ENCODE assay signal across 22 mouse cellular contexts in genomic region chr1:158383210-158383609, GRCm38 (mm10). TPM values are rescaled to one million over a fixed set of nuclear protein-coding genes. Genes with fewer than 3 reads are reported as not detected.
DNase-seq lines count a peak whose midpoint lies in the region; ATAC-seq and TF ChIP-seq lines count a peak whose summit lies in the region.
"Had no signal": no experiment of that assay in that cellular context is flagged by ENCODE, and none has a peak within 500 bp of the region (broad histone marks: within the 10 kb centered on the region; RNA-seq: fewer than 3 reads in every experiment).

No protein-coding gene starts in this region.

- DNase-seq in midbrain, embryonic 11.5 days (ENCODE audit: low spot score, missing footprints) = peak; percentile 68
- DNase-seq in midbrain, embryonic 10.5 days (ENCODE audit: low spot score) = no peak
- peak; percentile 61 for DNase-seq in embryonic facial prominence, embryonic 11.5 days (ENCODE audit: low spot score)
- DNase-seq in lung, adult 2 months = no peak
- DNase-seq in layer of hippocampus, adult 18-20 months (ENCODE audit: low spot score in 2 of 2) = no peak
- DNase-seq: adrenal gland, adult 2 months; adrenal gland, postnatal 10 days; adrenal gland, postnatal 25 days; cerebellum, adult 11 months; cerebellum, adult 18-20 months; cerebellum, adult 8-10 months; cerebellum, adult 9-11 months; cerebellum, postnatal 14 days; cerebellum, postnatal 36 days; embryo, embryonic 11 days; forebrain, postnatal 0 days had no signal

- peaks cover 9% of the 10 kb centered on the region for H3K4me1 ChIP-seq in midbrain, embryonic 11.5 days (ENCODE audit: control insufficient read depth, insufficient read depth, low read length)
- peaks cover 16% of the 10 kb centered on the region for H3K4me1 ChIP-seq in midbrain, embryonic 10.5 days
- H3K4me1 ChIP-seq in embryonic facial prominence, embryonic 11.5 days (ENCODE audit: control insufficient read depth, insufficient read depth, low read length) = no peaks in the 10 kb centered on the region
- H3K4me1 ChIP-seq in lung, adult 2 months (ENCODE audit: control insufficient read depth, insufficient read depth, low read length) = no peaks in the 10 kb centered on the region
- H3K4me1 ChIP-seq: embryonic facial prominence, embryonic 13.5 days had no signal

- H3K4me3 ChIP-seq in midbrain, embryonic 11.5 days (ENCODE audit: low read depth, low read length) = no peak overlapping the region
- H3K4me3 ChIP-seq in midbrain, embryonic 10.5 days = no peak overlapping the region
- no peak overlapping the region for H3K4me3 ChIP-seq in embryonic facial prominence, embryonic 11.5 days (ENCODE audit: low read depth, low read length)
- no peak overlapping the region for H3K4me3 ChIP-seq in lung, adult 2 months (replicated peaks; ENCODE audit: extremely low read depth, low read depth, low read length)
- H3K4me3 ChIP-seq: embryonic facial prominence, embryonic 13.5 days; forebrain, embryonic 13.5 days; forebrain, embryonic 15.5 days had no signal

- H3K4me2 ChIP-seq in midbrain, embryonic 11.5 days = no peak overlapping the region
- no peak overlapping the region for H3K4me2 ChIP-seq in embryonic facial prominence, embryonic 11.5 days (ENCODE audit: low read depth, low read length)
- H3K4me2 ChIP-seq: embryonic facial prominence, embryonic 13.5 days; forebrain, embryonic 13.5 days; forebrain, embryonic 15.5 days had no signal

- no peak overlapping the region for H3K9ac ChIP-seq in midbrain, embryonic 11.5 days (ENCODE audit: low read length)
- H3K9ac ChIP-seq in embryonic facial prominence, embryonic 11.5 days (replicated peaks; ENCODE audit: low read length) = no peak overlapping the region
- H3K9ac ChIP-seq: embryonic facial prominence, embryonic 13.5 days; forebrain, embryonic 13.5 days; forebrain, embryonic 15.5 days; forebrain, postnatal 0 days had no signal

- H3K27me3 ChIP-seq in midbrain, embryonic 11.5 days (ENCODE audit: control insufficient read depth, insufficient read depth, low read length) = no peaks in the 10 kb centered on the region
- no peaks in the 10 kb centered on the region for H3K27me3 ChIP-seq in midbrain, embryonic 10.5 days (ENCODE audit: low read depth, poor library complexity, severe bottlenecking)
- H3K27me3 ChIP-seq in embryonic facial prominence, embryonic 11.5 days (ENCODE audit: control insufficient read depth, insufficient read depth, low read length) = no peaks in the 10 kb centered on the region
- H3K27me3 ChIP-seq: embryonic facial prominence, embryonic 13.5 days; forebrain, embryonic 13.5 days; forebrain, embryonic 15.5 days had no signal

- H3K27ac ChIP-seq in midbrain, embryonic 11.5 days (ENCODE audit: low read depth, low read length) = no peak overlapping the region
- no peak overlapping the region for H3K27ac ChIP-seq in midbrain, embryonic 10.5 days (replicated peaks)
- no peak overlapping the region for H3K27ac ChIP-seq in embryonic facial prominence, embryonic 11.5 days (replicated peaks; ENCODE audit: low read depth, low read length)
- H3K27ac ChIP-seq: embryonic facial prominence, embryonic 13.5 days; forebrain, embryonic 13.5 days; forebrain, embryonic 15.5 days had no signal

- H3K36me3 ChIP-seq in midbrain, embryonic 11.5 days (ENCODE audit: control insufficient read depth, insufficient read depth, low read length) = no peaks in the 10 kb centered on the region
- H3K36me3 ChIP-seq in midbrain, embryonic 10.5 days = peaks cover 18% of the 10 kb centered on the region
- H3K36me3 ChIP-seq in embryonic facial prominence, embryonic 11.5 days (replicated peaks; ENCODE audit: control insufficient read depth, insufficient read depth, low read depth, low read length) = no peaks in the 10 kb centered on the region
- H3K36me3 ChIP-seq: embryonic facial prominence, embryonic 13.5 days had no signal

- 92% methylated on average over 3 of the region's 3 CpGs for WGBS in midbrain, embryonic 11.5 days
- 88% methylated on average over 3 of the region's 3 CpGs for WGBS in midbrain, embryonic 10.5 days
- 53% methylated on average over 3 of the region's 3 CpGs for WGBS in embryonic facial prominence, embryonic 11.5 days
- 82% methylated on average over 3 of the region's 3 CpGs for WGBS in lung, adult 2 months

- no peak for TF ChIP-seq POLR2A in lung, adult 2 months (IDR thresholded peaks at IDR 0.05; ENCODE audit: borderline replicate concordance, extremely low read depth, low read depth, low read length)

- ATAC-seq in midbrain, embryonic 11.5 days (ENCODE audit: low FRiP score) = no peak
- ATAC-seq in embryonic facial prominence, embryonic 11.5 days (replicated peaks; ENCODE audit: insufficient number of reproducible peaks, low FRiP score, low TSS enrichment, low read depth) = 0 out of 2 replicates have a peak, but pooled peaks have one; percentile 18
- ATAC-seq: forebrain, embryonic 13.5 days; forebrain, embryonic 15.5 days; forebrain, postnatal 0 days had no signal

- no peak for TF ChIP-seq CTCF in lung, adult 2 months (IDR thresholded peaks at IDR 0.05; ENCODE audit: insufficient read depth, low read length)

- H3K9me3 ChIP-seq in midbrain, embryonic 11.5 days (ENCODE audit: control insufficient read depth, low read length) = no peaks in the 10 kb centered on the region
- H3K9me3 ChIP-seq in midbrain, embryonic 10.5 days (replicated peaks) = no peaks in the 10 kb centered on the region
- no peaks in the 10 kb centered on the region for H3K9me3 ChIP-seq in embryonic facial prominence, embryonic 11.5 days (replicated peaks; ENCODE audit: control insufficient read depth, low read length)
- H3K9me3 ChIP-seq: embryonic facial prominence, embryonic 13.5 days; forebrain, embryonic 13.5 days; forebrain, embryonic 15.5 days had no signal

RNA-seq across cellular contexts. Expression of gene Astn1, which starts 21.1 kb away (rescaled TPM):
- polyA plus RNA-seq in midbrain, embryonic 11.5 days (2014; fragmentation: Nextera tagmentation; extraction: Ambion mirVana) = 20.1 and 20.7 TPM in 2 replicates
- polyA plus RNA-seq in midbrain, embryonic 10.5 days (2016; fragmentation: Nextera tagmentation; extraction: Ambion mirVana) = 9.4 and 15.0 TPM in 2 replicates
- 8.5 and 8.9 TPM in 2 replicates for polyA plus RNA-seq in embryonic facial prominence, embryonic 11.5 days (2014; fragmentation: Nextera tagmentation; extraction: Ambion mirVana)
- polyA plus RNA-seq in lung, adult 2 months (2012; rRNA removed) = 0.04 TPM in 1 of 2 replicates, not detected in the other
- total RNA-seq in layer of hippocampus, adult 18-20 months (2021) = 100 to 1,000 TPM; 173 to 178 TPM
- total RNA-seq: common myeloid progenitor, adult 5-6 weeks; MEL had no signal
- polyA plus RNA-seq: C2C12 had no signal

RNA-seq across cellular contexts. Expression of gene Brinp2, which starts 27.1 kb away (rescaled TPM):
- polyA plus RNA-seq in midbrain, embryonic 11.5 days (2014; fragmentation: Nextera tagmentation; extraction: Ambion mirVana) = 3.8 and 4.3 TPM in 2 replicates
- 1.3 and 3.8 TPM in 2 replicates for polyA plus RNA-seq in midbrain, embryonic 10.5 days (2016; fragmentation: Nextera tagmentation; extraction: Ambion mirVana)
- 0.58 and 1.1 TPM in 2 replicates for polyA plus RNA-seq in embryonic facial prominence, embryonic 11.5 days (2014; fragmentation: Nextera tagmentation; extraction: Ambion mirVana)
- polyA plus RNA-seq in lung, adult 2 months (2012; rRNA removed) = 0.11 and 0.22 TPM in 2 replicates
- 10 to 100 TPM; 75.0 to 75.9 TPM for total RNA-seq in layer of hippocampus, adult 18-20 months (2021)
- total RNA-seq: common myeloid progenitor, adult 5-6 weeks; MEL had no signal
- polyA plus RNA-seq: C2C12 had no signal

Comparison
In these comparisons a context has a peak if more than half of its experiments do, and no peak if none do; other contexts are left out.
1. DNase-seq: peak in midbrain, embryonic 11.5 days (single experiment) and embryonic facial prominence, embryonic 11.5 days (single experiment); none in midbrain, embryonic 10.5 days (single experiment), lung, adult 2 months (single experiment) and layer of hippocampus, adult 18-20 months (0 of 2).